Mouse (Mus musculus) adrenal gland (tissue): ENCODE data around the gene Clec4b2.
"Not testable (repeated sequence)": the region's sequence is repeated elsewhere in the genome, so short reads cannot be mapped to it uniquely, and the experiment has no call there.

Source experiments
- intact Hi-C: fragments of 180-260 bp; cut with DNase I; formaldehyde crosslinking; loops from one replicate; pipeline ENCODE4 v1.15.1; 2025
- long read RNA-seq, 2 experiments: library from polyadenylated mRNA; unstranded; transcript quantifications; one replicate each; pipeline ENCODE4 v2.0.0; 2020; ENCODE audit warnings: borderline replicate concordance in 1 of 2; ENCODE audit not compliant: insufficient replicate concordance in 1 of 2

Clec4b2 gene
- long read RNA-seq, experiment 1, result 0 reads
- long read RNA-seq, experiment 2, result 0 reads

- intact Hi-C loops, result no loop called here
Measured at GRCm38 (mm10) chr6:123172593-123172992, at the start of gene Clec4b2. TSS of gene Clec4b2 (plus strand) at chr6:123172893.

- intact Hi-C loops, result no loop called here
Measured at GRCm38 (mm10) chr6:123123195-123123594, 49.5 kb upstream of the Clec4b2 start.

- intact Hi-C loops, result no loop called here
Measured at GRCm38 (mm10) chr6:123127173-123127572, 45.5 kb upstream of the Clec4b2 start.

- intact Hi-C loops, result not testable (repeated sequence)
Measured at GRCm38 (mm10) chr6:123137766-123138526, 34.7 kb upstream of the Clec4b2 start.

- intact Hi-C loops, result no loop called here
Measured at GRCm38 (mm10) chr6:123170106-123170505, 2.6 kb upstream of the Clec4b2 start.

- intact Hi-C loops, result no loop called here
Measured at GRCm38 (mm10) chr6:123171040-123171439, 1.7 kb upstream of the Clec4b2 start.

GRCm38 (mm10) chr6:123175549-123175948, 2.9 kb downstream of the Clec4b2 start:
- intact Hi-C loops, result no loop called here

- intact Hi-C loops, result not testable (repeated sequence)
Measured at GRCm38 (mm10) chr6:123184862-123185261, 12.2 kb downstream of the Clec4b2 start.

- intact Hi-C loops, result no loop called here
Measured at GRCm38 (mm10) chr6:123207187-123208076, 34.7 kb downstream of the Clec4b2 start.

GRCm38 (mm10) chr6:123208077-123208439, 35.4 kb downstream of the Clec4b2 start:
- intact Hi-C loops, result not testable (repeated sequence)

- intact Hi-C loops, result no loop called here
Measured at GRCm38 (mm10) chr6:123211726-123212125, 39.0 kb downstream of the Clec4b2 start.

- intact Hi-C loops, result no loop called here
Measured at GRCm38 (mm10) chr6:123227519-123228166, 55.0 kb downstream of the Clec4b2 start.

- intact Hi-C loops, result no loop called here
Measured at GRCm38 (mm10) chr6:123229644-123230043, 57.0 kb downstream of the Clec4b2 start, which contains the start of gene Clec4n. TSS of gene Clec4n (plus strand) at chr6:123229843.

GRCm38 (mm10) chr6:123231149-123231548, 58.5 kb downstream of the Clec4b2 start:
- intact Hi-C loops, result no loop called here

GRCm38 (mm10) chr6:123237582-123237981, 64.9 kb downstream of the Clec4b2 start:
- intact Hi-C loops, result no loop called here

GRCm38 (mm10) chr6:123244201-123244600, 71.5 kb downstream of the Clec4b2 start:
- intact Hi-C loops, result no loop called here

GRCm38 (mm10) chr6:123248862-123249261, 76.2 kb downstream of the Clec4b2 start:
- intact Hi-C loops, result not testable (repeated sequence)

- intact Hi-C loops, result no loop called here
Measured at GRCm38 (mm10) chr6:123252735-123253134, 80.0 kb downstream of the Clec4b2 start.
